Mouse (Mus musculus) gastrocnemius, adult 8-10 months (tissue): ENCODE data around the gene Specc1l. TPM values are rescaled to one million over a fixed set of nuclear protein-coding genes. Genes with fewer than 3 reads are reported as not detected.
"Not testable (repeated sequence)": the region's sequence is repeated elsewhere in the genome, so short reads cannot be mapped to it uniquely, and the experiment has no call there.

Experiments used
- DNase-seq, 2 experiments: peaks; one replicate each; pipeline ENCODE4 v3.0.0; 2022; ENCODE audit warnings: low spot score in 2 of 2
- total RNA-seq, 4 experiments: library from RNA; stranded (reverse); gene quantifications; 2 replicates each; pipeline ENCODE4 v1.2.4; 2022

Specc1l gene
- total RNA-seq, 4 experiments from 2014 or later: 38.2 to 51.2 (median 44.4) TPM

DNA sequence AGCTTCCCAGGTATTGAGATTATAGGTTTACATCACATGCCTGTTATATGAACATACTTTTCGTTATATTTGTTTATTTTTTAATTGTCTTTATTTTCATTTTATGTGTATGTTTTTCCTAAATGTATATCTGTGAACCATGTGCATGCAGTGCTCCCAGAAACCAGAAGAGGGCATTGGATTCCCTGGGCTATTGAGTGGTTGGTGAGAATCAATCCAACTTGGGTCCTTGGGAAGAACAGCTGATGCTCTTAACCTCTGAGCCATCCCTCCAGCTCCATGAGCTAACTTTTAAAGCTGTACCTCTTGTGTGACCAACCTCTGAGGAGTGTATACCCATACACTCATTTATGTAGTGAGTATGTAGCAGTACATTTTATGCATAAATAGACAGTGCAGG is 65.6 kb downstream of the Specc1l start:
- DNase-seq: no peak

DNA sequence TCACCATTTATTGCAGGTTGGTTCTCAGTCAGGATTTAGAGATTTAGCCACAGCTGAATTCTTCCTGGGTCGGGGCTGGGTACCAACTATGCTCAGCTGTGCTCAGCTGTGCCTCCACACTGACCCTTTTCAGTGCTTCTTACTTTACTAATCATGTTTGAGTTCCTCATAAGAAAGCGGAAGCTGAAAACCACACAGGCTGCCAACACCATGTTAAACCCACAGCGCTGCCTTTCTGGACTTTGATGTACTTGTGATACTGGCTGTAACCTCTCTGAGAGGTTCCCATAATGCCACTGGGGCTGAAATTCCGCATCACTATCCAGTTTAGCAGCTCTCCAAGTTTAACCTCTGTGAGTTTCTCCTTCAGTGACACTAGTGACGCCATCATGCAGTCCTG is 70.8 kb downstream of the Specc1l start:
- no peak for DNase-seq

DNA sequence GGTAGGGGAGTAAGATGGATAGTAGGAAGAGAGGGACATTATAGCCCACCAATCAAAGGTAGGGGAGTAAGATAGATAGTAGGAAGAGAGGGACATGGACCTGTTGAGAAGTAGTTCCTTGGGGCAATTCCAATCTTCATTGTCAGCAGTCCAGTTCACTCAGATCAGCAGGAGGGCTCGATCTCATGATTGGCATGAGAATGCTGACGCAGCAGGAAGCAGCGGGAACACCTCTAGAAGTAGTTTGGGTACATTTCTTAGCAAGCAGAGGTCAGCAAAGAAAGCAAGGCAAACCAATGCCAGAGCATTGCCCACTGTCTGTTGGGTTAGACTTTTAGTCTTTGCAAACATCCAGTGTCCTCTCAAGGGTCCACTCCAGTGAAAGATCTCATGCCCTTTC is 71.9 kb downstream of the Specc1l start:
- no peak for DNase-seq

- DNase-seq: no peak
These were observed 76.7 kb downstream of the Specc1l start for GRCm38 (mm10) chr10:75288579-75288978.

- DNase-seq: no peak
These were observed 77.5 kb downstream of the Specc1l start for GRCm38 (mm10) chr10:75289392-75289791.

- no peak for DNase-seq
These were observed 78.8 kb downstream of the Specc1l start for GRCm38 (mm10) chr10:75290650-75291049.

- DNase-seq: no peak
These were observed 79.5 kb downstream of the Specc1l start for GRCm38 (mm10) chr10:75291338-75291737.

DNA sequence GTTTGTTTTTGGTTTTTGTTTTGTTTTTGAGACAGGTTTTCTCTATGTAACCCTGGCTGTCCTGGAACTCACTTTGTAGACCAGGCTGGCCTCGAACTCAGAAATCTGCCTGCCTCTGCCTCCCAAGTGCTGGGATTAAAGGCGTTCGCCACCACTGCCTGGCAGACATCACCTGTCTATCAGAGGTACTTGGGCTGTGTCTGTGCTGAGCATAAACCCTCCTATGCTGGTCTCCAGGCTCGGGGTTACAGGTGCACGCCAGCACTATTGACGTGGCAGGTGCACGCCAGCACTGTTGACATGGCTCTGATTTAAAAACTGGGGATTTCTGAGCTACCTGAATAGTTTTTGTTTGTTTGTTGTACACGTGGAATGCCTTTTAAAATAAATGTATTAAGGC is 80.3 kb downstream of the Specc1l start:
- not testable (repeated sequence) for DNase-seq

GRCm38 (mm10) chr10:75293288-75293687 is 81.4 kb downstream of the Specc1l start:
- no peak for DNase-seq

GRCm38 (mm10) chr10:75294362-75294761 is 82.5 kb downstream of the Specc1l start:
- DNase-seq: no peak

DNA sequence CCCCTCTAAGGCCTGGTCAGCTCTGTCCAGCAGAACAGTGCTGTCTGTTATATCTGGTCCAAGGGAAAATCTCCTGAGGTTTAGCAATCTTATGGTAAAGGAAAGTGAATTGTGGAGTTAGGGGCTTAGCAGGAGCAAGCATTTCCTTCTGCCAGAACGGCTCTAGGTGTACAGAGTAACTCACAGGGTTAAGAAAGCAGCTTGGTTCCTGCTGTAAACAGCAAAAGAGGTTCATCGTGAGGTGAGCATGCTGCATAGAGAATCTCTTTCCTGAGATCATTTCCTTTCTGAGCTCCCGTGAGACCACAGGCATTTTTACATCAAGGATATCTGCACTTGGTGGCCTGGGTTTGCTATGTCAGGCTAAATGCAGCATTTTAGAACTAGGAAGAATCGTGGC is 83.1 kb downstream of the Specc1l start:
- DNase-seq: no peak

DNA sequence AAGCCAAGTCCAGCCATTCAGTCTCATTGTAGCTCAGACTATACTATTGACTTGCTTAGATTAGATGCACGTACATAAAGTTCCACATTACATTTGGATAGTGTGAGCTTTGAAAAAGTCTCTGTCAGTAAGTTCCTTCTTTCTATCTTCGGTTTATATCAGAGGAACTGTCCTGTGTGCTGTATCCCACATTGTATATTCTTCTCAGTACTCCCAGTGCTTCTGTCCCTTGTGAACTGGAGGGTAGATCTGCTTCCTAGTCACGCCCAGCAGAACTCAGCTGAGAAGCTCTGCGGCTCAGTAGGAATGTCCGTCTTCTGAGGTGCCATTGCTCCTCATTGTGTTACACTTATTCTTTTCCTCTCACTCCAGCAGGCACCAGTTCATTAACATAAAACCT is 86.7 kb downstream of the Specc1l start:
- DNase-seq: no peak

DNA sequence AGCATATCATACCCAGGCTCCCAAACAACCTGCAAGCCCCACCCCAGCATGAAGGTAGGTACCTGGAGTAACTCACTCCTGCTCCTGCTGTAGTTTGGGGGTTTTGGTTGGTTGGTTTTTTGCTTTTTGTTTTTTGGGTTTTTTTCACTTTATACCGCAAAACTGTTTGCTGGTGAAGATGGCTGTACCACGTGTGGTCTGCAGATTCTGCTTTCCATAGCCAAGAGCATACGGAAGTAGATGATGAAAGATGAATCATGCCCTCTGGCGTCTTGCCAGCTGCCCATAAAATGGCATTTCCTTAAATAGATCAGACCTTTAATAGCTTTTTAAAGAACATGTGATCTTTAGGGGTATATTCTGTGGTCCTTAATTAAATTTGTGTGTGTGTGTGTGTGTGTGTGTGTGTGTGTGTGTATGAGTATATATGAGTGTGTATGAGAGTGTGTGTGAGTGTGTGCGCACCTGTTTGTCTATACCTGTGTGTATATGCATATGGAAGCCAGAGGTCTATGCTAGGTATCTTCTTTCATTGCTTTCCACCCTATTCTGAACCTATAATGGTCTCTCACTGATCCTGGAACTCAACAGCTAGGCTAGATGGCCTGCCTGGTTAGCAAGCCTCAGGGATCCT is 88.0 kb downstream of the Specc1l start:
- DNase-seq: peak; percentile 59 to 70

DNA sequence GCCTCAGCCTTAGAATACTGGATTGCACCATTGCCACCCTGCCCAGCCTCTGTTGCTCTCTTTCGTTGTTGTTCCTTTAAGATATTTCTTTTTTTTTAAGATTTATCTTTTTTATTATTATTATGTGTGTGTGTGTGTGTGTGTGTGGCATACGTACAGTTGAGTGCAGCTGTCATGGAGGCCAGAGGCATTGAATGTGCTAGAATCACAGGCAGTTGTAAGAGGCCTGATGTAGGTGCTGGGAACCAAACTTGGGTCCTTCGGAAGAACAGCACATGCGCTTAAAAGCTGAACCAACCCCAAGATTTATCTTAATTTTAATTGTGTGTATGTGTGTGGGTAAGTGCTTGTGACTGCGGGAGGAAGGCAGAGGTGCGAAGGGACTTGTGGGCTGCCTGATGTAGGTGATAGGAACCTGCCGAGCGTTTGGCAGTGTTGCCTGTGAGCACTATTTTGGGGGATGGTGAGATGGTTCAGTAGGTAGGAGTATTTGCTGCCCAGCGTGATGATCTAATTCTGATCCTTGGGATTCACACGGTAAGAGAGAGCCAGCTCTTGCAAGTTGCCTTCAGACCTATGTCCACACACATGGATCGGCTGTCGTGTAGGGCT is 89.4 kb downstream of the Specc1l start:
- DNase-seq: no peak

DNA sequence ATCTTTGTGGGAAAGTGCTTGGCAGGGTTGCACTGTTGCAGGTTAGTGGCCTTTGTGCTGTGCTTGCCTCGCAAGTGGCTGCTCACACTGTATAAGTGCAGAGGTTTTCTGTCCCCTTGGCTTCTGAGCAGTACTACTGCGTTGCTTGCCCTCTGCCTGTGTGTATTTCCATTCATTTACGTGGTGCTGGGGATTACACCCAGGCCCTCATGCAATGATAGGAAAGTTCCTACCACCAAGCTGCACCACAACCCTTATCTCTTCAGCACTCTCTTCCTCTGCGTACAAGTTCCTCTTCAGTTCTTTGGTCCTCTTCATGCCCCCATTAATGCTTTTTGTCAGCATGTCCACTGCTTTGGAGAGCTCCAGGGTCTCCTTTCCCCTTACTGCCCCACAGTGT is 90.1 kb downstream of the Specc1l start:
- no peak for DNase-seq

- DNase-seq: no peak
These were observed 90.7 kb downstream of the Specc1l start for GRCm38 (mm10) chr10:75302536-75302935.

- no peak for DNase-seq
These were observed 91.6 kb downstream of the Specc1l start for GRCm38 (mm10) chr10:75303324-75304048.

DNA sequence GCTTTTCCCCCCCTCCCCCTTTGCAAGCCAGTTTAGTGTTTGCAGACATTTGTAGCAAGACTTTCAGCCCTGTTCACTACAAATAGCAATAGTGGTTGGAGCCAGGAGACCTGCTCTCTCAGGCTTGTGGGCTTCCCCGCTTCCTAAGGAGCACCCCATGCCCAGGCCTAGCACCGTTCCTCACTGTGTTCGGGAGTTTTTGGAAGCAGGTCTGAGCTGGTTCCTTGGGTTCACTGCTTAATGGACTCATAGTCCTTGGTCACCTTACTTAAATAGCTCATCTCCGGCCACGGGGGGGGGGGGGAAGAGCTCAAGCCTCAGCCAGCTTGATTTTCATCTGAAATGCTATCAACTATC is 92.2 kb downstream of the Specc1l start:
- no peak for DNase-seq

- no peak for DNase-seq
These were observed 92.5 kb downstream of the Specc1l start for GRCm38 (mm10) chr10:75304413-75304812.

- no peak for DNase-seq
These were observed 95.3 kb downstream of the Specc1l start for GRCm38 (mm10) chr10:75307130-75307529.

DNA sequence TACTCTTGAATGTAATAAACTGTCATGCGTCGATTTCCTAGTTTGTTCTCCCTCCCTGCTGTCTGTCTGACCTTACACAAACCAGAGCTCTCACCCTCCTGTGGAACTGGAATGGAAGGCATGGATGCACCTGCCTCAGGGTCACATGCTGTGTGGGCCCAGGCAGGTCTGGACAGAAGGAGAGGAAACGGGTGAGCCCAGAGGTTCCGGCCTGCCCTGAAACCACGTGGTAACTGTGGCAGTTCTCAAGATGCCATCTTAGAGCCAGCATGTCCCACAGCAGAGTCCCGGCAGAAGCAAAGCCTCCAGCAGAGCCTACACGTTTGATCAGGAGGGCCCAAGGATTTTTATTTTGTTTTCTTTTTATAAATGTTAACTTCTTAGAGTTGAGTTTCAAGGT is 100.5 kb downstream of the Specc1l start:
- DNase-seq: no peak

GRCm38 (mm10) chr10:75314190-75314980 is 102.5 kb downstream of the Specc1l start:
- DNase-seq: no peak
